Mouse (Mus musculus) layer of hippocampus, adult 2 months (tissue): Measurements from ENCODE around the gene Cemip. TPM values are rescaled to one million over a fixed set of nuclear protein-coding genes. Genes with fewer than 3 reads are reported as not detected.
A peak's percentile ranks its signal among the peaks of the same experiment; 100 is the strongest.
"Not testable (repeated sequence)": the region's sequence is repeated elsewhere in the genome, so short reads cannot be mapped to it uniquely, and the experiment has no call there.

ENCODE experiments used
- DNase-seq, 2 experiments: peaks; one replicate each; pipeline ENCODE4 v3.0.0; 2022; ENCODE audit warnings: low spot score in 2 of 2
- H3K27ac ChIP-seq: fragments of 200-600 bp; 2 replicates; pipeline ENCODE4 v1.8.1; 2022
- H3K4me3 ChIP-seq: fragments of 200-600 bp; 2 replicates; pipeline ENCODE4 v1.8.1; 2022; ENCODE audit warnings: mild to moderate bottlenecking
- CTCF ChIP-seq: fragments of 200-600 bp; conservative IDR thresholded peaks from 2 replicates; pipeline ENCODE4 v1.8.1; 2022; ENCODE audit warnings: antibody characterized with exemption, mild to moderate bottlenecking, moderate library complexity
- total RNA-seq, 2 experiments: library from RNA; stranded (reverse); gene quantifications; 2 replicates each; pipeline ENCODE4 v1.2.3; 2021

The Cemip gene
- total RNA-seq, 2 experiments from 2014 or later = 21.1 to 26.1 TPM

- DNase-seq = no peak
- H3K4me3 ChIP-seq = no peak overlapping the region
- no peak for TF ChIP-seq CTCF
- no peak overlapping the region for H3K27ac ChIP-seq
Observed at GRCm38 (mm10) chr7:83911909-83912308, 174.4 kb downstream of the Cemip start.

DNA sequence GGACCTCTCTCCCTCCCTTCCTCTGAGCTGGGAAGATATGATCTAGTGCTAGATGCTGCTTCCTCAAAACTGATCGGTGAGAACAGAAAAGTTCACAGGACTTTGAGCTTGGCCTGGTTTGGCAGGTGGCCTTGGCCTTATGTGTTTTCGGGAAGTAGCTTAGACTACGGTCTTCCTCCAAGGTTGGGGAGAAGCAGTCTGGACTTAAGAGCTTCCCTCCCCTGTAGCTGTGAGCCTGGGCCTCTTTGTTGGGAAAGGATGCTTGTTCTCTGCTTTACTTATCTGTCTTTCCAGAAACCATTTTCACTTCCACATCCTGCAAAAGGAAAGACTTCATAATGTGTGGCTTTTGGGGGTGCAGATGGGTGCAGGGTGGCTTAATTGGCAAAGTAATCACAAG lies 181.5 kb downstream of the Cemip start:
- Histone ChIP-seq H3K4me3 (no peak overlapping the region), H3K27ac (no peak overlapping the region)
- TF ChIP-seq CTCF = no peak
- DNase-seq = no peak

DNA sequence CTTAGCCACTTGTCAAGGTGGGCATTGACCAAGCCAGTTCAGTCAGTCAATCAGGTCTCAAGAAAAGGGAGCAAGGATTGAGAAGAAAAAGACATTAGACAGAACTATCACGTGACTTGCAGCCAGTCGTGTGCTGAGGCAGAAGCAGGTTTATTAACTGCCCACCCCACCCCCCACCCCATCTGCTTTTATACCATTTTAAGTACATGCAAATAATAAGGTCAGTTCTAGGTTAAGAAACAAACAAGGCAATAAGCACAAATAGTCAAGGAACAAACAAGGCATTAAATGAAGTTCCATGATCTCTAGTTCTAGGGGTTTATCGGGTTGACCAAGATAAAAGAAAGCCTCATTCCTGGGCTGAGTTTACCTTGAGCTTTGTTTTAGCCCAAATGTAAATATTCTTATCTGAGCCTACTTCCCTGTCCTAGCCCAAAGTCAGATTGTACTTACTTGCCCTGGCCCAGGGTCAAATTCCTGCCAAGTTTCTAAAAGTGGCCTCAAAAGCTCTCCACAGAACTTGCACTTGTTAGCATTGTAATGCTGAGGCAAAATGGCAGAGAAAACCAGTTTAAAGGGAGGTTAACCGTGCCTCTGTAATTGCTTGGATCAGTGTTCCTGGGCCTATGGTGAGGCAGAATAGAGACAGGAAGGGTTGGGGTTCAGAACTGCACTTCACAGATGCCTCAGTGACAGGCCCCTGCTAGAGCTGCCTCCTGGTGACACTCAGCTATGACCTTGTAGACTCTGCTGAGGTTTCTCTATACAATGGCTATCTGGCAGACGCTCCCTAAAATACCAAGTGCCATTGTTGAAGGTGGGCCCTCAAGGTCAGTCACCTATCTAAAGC lies 183.8 kb downstream of the Cemip start:
- no peak for DNase-seq
- no peak for TF ChIP-seq CTCF

GRCm38 (mm10) chr7:83901425-83901824 lies 184.9 kb downstream of the Cemip start:
- DNase-seq = no peak
- no peak overlapping the region for H3K4me3 ChIP-seq
- TF ChIP-seq CTCF = no peak
- H3K27ac ChIP-seq = no peak overlapping the region

More for the DNA sequence above, 183.8 kb downstream of the Cemip start:
- Histone ChIP-seq H3K27ac (no peak overlapping the region), H3K4me3 (no peak overlapping the region)

GRCm38 (mm10) chr7:83900519-83900918 lies 185.8 kb downstream of the Cemip start:
- DNase-seq = no peak
- Histone ChIP-seq H3K4me3 (no peak overlapping the region), H3K27ac (no peak overlapping the region)
- no peak for TF ChIP-seq CTCF

- no peak for TF ChIP-seq CTCF
- H3K27ac ChIP-seq = no peak overlapping the region
- no peak overlapping the region for H3K4me3 ChIP-seq
- DNase-seq = no peak
Observed at GRCm38 (mm10) chr7:83898267-83898666, 188.0 kb downstream of the Cemip start.

DNA sequence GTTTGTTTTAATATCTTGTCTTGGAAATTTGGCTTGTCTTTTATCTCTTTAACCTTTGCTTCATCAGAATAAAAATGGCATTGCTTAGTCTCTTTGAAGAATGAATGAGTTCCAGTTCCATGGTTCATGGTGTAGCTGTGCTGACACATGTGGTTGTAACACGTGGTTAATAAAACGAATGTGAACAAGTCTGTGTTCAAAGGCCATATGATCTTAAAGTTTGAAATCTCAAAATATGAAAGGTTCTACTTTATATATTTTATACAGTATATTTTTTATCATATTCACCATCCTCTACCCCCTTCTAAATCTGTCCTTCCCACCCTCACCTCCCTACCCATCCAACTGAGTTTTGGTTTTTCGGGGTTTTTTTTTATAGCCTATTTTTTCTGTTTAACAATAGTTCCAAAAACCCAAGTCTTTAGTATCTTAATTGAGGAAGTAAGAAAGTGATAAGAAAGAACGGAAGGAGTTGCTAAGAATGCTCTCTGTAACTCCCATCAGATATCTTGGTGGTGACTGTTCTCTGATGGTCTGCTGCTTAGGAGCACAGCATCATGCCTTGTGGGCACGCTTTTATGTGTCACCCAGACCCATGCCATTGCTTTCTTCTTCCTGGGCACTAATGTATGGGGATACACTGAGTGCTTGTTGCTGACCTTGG lies 190.1 kb downstream of the Cemip start:
- no peak for DNase-seq
- TF ChIP-seq CTCF = no peak
- Histone ChIP-seq H3K4me3 (no peak overlapping the region), H3K27ac (no peak overlapping the region)

- Histone ChIP-seq H3K4me3 (no peak overlapping the region), H3K27ac (no peak overlapping the region)
- DNase-seq = no peak
- peak; percentile 56 for TF ChIP-seq CTCF
Observed at GRCm38 (mm10) chr7:83894348-83894747, 192.0 kb downstream of the Cemip start.

DNA sequence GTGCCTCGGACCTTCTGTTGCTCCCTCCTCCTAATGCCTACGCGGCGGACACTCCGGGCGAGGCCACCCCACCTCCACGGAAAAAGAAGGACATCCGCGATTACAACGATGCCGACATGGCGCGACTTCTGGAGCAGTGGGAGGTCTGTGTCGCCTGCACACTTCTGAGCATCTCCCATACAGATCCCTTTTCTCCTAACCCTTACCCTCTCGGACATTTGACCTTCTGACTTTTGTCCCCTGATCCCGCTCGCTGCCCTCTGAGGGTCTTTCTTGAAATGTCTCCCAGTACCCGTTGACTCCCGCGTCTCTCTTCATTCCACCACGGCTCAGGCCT lies 194.0 kb downstream of the Cemip start:
- TF ChIP-seq CTCF = no peak
- Histone ChIP-seq H3K4me3 (peak overlapping the region; percentile 90), H3K27ac (peak overlapping the region; percentile 94)
- no peak for DNase-seq

DNA sequence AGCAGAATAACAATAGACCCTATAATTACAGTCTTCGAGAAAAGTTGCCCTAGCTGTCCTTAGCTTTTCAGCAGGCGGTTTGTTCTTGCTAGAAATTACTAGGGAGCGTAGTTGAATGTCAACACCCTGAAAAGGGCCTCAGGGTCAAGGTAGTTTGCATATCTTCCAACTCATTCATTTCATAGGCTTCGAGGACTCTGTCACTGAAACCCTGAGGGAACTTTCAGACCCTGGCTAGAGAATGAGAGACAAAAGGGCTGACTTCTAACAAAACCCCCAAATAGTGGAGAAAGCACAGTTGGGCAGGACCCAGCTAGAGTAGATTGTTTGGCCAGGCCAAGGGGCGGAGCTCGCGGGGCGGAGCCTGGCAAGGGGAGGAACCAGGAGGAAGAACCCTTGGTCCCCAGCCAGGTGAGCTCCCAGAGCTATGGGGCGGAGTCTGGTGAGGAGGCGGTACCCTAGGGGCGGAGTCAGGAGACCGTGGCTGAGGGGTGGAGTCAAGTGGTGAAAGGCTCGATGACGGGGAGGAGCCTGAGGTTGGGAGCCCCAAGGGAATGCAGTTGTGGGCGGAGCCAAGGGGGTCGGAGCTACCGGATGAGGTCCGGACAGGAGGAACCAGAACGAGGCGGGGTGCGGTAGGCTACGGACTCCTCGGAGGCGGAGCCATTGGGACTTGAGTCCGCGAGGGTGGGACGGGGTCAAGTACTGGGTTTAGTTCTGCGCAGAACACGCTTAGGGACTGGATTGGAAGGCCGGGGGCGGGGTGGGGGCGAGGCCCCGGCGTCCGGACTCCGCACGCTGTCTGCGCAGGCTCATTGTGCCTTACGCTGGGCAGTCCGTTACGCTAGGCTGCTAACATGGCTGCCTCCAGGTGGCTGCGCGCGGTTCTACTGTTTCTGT lies 194.6 kb downstream of the Cemip start:
- peak; percentile 55 for TF ChIP-seq CTCF
- Histone ChIP-seq H3K4me3 (peak overlapping the region; percentile 90), H3K27ac (peak overlapping the region; percentile 94)
- DNase-seq = peak; percentile 95 to 98

DNA sequence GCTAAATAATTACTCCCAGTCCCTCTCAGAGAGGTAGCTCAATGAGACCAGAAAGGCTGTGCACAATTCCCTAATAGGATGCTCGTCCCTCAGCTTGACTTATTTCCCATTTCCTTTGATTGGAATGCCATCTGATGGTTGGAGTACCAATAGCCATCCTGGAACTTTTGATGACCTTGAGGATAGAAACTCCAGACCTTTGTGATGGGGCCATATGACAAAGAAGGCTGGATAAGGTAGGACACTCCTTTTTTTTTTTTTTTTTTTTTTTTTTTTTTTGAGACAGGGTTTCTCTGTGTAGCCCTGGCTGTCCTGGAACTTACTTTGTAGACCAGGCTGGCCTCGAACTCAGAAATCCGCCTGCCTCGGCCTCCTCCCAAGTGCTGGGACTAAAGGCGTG lies 196.4 kb downstream of the Cemip start:
- DNase-seq, H3K4me3 ChIP-seq, H3K27ac ChIP-seq: not testable (repeated sequence)

GRCm38 (mm10) chr7:83889383-83889782 lies 196.9 kb downstream of the Cemip start:
- TF ChIP-seq CTCF = no peak

GRCm38 (mm10) chr7:83886366-83887129 lies 199.8 kb downstream of the Cemip start:
- no peak overlapping the region for H3K4me3 ChIP-seq
- H3K27ac ChIP-seq = no peak overlapping the region
- peak; percentile 76 for TF ChIP-seq CTCF
- DNase-seq = no peak

More at GRCm38 (mm10) chr7:83889383-83889782, 196.9 kb downstream of the Cemip start:
- DNase-seq = no peak
- Histone ChIP-seq H3K4me3 (no peak overlapping the region), H3K27ac (no peak overlapping the region)
